Mouse (Mus musculus) neural tube, embryonic 10.5 days (tissue): ENCODE data around the gene Efhd2.

ENCODE experiments used
- DNase-seq: peaks from one replicate; pipeline ENCODE4 v3.0.0-alpha.2; 2017; ENCODE audit warnings: low spot score; ENCODE audit errors: extremely low spot score

Efhd2 gene

DNA sequence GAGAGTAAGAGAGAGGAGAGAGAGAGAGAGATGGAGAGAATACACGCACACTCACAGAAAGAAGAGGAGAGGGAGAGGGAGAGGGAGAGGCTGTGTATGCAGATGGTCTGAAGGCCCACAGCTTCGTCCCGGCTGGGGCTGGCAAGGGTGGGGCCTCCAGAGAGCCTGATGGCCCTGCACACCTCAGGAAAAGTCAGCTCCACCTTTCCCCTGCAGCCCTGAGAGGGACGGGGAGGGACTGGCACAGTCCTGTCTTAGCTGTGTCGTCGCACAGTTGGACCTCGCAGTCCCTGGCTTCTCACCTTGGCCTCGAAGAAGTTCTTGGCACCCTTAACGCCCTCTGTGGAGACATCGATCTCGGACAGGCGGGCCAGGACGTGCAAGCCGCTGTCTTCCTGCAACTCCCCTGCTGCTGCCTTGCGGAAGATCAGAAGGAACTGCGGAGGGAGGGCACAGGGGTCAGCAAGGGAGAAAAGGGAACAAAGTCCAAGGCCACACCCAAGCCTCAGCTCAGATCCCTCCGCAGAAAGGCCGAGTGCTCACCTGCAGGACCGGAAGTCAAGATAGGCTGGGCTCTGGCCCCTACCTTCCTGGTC lies 14.4 kb downstream of the Efhd2 start:
- no peak for DNase-seq

DNA sequence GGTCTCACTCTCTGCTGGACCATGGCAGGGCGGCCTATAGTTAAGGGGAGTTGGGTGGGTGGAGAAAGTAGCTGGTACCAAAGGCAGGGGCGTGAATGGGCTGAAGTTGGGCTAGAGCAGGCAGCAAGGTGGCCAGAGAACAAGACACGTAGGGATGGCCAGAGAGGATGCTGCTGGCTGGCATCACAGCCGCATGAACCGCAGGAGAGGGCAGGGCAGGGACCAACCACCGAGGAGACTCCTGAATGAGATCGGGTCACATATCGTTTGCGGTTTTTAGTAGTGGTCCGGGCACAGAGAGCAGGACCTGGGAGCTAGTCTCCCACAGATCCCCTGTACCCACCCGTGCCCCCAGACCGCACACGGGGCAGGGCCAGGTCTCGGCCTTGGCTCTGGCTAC lies 15.4 kb downstream of the Efhd2 start:
- no peak for DNase-seq

DNA sequence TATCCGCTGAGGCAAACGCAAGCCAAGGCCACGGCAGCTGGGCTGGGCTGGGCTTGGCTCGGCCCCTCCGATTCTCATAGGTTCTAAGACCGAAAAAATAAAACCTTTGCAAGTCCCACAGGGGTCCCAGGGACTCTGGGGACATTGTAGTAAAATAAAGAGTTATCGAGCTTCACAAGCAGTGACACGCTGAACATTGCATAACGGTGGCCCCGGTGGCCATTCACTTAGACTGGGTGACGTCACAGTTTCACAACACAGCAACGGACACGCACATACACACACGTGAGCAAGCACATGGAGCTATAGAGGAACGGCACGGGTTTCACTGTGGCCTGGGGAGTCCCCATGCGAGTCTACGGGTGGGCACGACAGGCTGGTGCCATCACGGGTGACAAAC lies 16.2 kb downstream of the Efhd2 start:
- no peak for DNase-seq

DNA sequence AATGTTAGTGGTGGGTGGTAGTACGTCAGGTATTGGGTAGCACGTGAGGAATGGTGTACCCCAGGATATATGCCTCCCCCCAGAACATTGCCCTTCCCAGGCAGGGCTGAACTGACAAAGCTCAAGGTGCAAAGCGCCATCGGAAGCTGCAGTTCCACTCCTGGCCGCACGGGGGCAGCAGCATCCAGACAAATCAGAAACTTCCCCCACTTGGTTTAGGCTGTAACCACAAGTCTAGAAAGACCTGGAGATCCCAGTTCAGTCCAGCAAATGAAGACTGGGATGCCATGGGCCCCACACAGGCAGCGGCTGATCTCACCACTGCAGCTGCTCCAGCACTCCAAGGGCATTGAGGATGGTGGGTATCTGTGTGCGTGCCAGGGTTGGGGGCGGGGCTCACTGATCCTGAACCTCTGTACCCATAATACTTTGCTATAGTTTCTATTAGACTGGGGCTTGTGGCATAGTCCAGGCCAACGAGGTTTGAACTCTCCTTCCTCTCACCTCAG lies 17.2 kb downstream of the Efhd2 start:
- peak; percentile 90 for DNase-seq

DNA sequence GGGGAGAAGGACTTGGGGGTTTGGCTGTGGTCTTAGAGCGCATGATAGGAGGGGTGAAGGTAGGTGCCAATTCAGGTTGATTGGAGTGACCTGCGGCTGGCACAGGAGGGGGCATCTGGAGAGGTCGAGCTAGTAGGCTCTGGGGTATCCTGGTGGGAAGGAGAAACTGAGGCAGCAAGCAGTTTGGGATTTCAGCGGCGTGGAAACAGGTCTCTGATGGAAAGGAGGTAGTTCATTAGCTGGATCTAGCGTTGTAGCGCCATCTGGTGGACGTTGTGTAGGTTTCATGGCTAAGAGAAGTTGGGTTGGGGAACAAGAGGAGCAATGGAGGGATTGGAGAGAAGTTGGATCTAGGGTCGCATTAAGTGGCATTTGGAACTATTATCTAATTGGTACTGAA lies 21.3 kb downstream of the Efhd2 start:
- peak; percentile 60 for DNase-seq

DNA sequence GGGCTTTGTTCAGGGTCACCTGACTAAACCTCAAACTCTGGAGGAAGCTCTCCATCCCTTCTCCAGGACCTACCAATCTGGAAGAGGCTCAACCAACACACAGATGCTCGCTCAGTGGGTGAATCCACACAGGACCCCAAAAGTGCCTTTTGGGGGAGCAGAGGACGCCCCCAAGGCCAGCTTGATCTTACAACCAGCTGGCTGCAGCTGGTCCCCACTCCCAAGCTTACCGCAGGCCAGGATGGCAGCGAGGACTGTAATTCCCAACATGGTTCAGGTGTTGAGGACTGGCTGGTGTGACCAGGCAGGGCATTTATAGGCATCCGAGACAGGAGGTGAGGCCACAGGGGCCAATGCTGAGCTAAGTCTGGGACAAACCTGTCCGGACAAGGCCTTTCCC lies 28.7 kb downstream of the Efhd2 start, which contains the start of gene Ctrc:
TSS of gene Ctrc (minus strand) at position 361 of the 400 bp plus-strand sequence.
- DNase-seq, result no peak

DNA sequence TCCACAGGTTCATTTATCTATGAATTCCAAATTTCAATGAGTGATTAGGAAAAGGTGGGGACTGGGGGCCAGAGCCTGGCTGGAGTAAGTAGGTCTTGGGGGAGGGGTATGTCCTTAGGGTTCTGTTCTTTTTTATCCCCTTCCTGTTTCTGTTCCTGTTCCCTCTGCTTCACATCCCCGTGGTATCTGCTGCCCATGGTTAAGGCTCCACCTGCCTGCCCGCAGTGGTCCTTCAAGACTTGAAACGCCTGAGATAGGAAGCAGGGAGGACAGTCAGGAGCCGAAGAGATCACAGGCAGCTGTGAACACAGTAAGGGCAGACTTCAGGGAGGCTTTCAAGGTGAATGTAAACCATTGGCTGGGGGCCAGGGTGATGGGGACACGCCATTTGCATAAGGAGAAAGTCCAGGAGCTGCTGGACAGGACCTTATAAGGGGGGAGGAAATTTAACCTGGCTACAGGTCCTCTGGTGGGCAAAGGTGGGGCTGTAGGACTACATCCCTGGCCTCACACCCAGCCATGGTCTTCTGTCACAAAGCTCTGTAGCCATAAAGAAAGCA lies 40.1 kb downstream of the Efhd2 start:
- DNase-seq, result no peak

DNA sequence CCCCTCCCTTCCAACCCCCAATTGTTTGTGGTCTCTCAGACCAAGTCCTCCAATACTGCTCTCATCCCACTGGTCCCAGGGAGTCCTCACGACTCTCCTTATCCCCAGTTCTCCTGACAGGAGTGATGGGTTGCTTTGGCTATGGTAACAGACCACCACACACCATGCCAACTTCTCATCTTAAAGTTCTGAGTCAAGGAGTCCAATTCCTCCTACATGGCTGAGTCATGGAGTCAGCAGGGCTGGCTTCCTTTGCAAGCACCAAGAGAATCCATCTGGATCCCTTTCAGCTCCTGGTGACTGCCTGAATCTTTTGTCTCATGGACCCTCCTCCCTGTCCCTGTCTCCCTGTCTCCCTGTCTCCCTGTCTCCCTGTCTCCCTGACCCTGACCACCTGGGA lies 40.8 kb downstream of the Efhd2 start:
- DNase-seq, result no peak

DNA sequence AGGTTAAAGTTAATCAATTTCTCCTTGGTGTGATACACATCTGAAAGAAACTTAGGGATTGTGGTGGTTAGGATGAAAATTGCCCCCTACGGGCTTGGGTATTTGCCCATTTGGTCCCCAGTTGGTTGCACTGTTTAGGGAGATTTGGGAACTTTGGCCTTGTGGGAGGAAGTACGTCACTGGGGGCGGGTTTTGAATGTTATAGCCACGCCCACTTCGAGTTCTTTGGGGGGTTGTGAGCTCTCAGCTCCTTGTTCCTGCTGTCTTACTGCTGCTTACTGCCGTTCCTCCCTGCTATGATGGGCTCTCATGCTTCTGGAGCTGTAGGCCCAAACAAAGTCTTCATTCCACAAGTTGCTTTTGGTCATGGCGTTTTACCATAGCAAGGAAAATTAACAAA lies 43.4 kb downstream of the Efhd2 start:
- no peak for DNase-seq

DNA sequence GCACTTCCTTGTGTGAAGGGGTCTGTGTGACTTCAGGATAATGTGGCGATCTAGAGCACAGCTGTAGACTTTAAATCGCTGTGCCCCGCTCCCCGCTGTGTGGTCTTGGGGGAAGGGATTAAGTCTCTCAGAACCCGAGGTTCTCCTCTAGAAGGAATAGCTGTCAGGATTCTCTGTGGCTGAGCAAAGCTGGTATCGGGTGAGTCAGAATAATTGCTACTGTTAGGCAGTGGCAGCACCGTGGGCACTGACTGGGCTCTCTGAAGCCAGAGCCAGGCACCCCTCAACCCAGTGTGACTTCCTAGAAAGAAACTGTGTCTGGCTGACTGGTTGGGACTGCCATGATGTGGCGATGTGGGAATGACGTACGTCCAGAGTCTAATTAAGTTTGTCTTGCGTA lies 44.3 kb downstream of the Efhd2 start:
- no peak for DNase-seq

DNA sequence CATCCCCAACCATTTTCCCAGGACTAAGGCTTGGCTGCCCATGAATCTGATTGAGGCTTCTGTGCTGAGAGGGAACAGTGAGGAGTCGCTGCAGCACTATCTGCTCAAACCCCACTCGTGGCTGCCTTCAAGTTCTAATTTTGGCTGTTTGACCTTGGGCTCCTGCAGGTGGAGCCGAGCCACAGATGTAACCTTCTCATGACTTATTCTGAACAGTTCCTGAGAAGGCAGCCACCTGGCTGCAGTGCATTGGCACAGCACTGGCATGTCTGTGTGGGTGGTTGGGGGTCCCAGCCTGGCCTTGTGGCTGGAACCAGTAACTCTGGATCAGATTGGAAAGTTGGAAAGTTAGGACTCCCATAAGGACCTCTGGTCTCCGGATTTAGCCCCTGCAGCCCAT lies 46.5 kb downstream of the Efhd2 start:
- no peak for DNase-seq

DNA sequence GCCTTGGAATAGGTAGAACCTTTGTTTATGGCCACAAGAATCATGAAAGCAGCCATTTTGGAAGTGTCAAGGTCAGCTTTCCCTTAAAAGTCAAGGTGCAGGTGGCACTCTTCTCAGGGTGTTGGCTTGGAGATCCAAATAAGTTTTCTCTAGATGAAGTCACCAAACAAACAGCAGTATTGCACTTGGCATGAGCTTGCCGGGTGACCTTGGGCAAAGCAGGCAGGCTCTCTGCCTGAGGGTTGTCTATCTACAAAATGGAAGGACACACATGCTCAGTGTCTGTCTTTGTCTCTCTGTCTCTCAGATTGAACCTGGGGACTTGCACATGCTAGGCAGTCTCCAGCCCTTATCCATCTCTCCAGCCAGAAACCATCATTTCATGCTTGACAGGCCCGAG lies 47.3 kb downstream of the Efhd2 start:
- no peak for DNase-seq

DNA sequence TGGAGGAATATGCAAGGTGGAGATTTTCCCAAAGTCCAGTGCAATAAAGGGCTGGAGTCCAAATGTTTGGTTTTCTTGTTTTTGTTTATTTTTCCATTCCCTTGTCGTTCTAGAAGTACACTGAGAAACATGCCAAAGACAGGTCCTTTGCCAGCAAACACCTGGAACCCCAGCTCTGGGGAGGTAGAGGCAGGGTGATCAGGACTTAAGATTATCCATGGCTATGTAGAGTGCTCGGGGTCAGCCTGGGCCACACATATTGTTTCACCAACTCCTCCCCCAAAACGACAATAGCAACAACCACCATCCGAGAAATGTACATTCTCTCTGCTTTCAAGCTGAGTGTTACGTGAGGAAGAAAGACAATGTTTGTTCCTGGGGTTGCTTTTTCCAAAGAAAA lies 48.7 kb downstream of the Efhd2 start, which contains the start of gene Cela2a:
TSS of gene Cela2a (minus strand) at position 101 of the 400 bp plus-strand sequence.
- no peak for DNase-seq

DNA sequence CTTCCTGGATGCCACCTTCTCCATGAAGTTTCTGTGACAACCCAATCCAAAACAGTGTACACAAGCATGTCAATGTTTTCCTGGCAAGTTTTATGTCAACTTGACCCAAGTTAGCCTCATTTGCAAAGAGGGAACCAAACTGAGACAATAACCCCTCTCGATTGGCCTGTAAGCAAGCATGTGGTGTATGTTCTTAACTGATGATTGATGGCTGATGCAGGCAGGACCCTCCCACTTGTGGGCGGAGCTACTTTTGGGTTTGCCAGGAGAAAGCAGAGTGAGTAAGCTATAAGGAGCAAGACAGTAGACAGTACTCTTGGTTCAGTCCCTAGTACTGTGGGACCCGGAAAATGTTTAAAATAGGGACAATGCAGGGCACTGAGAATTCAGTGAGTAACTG lies 51.7 kb downstream of the Efhd2 start:
- DNase-seq, result no peak

DNA sequence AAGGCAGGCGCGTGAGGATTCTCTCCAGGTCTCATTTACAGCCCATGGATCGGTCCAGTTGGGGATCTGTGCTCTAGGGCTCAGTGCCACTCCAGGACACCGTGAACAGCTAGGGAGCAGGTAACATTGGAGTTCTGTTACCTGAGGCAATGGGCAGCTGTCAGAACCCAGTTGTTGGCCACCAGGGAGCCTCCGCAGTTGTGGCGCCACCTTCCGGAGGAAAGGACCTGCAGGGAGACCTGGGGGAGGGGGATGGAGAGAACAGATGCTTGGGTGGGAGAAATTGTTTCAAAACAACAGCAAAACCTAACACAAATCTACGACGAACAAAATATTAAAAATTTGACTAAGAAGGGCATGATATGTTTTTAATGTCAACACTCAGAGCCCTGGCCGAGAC lies 52.6 kb downstream of the Efhd2 start:
- DNase-seq, result no peak

DNA sequence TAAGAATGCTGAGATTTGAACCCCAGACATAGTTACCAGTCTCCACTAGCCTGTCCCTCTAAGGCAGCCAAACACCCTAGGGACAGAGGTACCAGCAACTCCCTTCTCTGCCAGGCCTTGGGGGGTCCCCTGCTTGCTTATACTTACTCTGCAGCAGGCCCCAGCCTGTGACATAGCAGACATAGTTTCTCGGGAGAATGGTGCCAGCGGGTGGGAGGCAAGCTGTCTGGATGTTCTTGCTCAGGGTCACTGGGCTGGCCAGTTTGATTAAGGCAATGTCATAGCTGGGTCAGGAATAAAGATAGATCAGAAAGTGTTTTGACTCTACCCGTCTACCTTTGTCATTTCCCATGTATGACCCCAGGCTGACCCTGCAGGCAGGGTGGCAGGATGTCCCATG lies 53.5 kb downstream of the Efhd2 start:
- DNase-seq, result no peak

DNA sequence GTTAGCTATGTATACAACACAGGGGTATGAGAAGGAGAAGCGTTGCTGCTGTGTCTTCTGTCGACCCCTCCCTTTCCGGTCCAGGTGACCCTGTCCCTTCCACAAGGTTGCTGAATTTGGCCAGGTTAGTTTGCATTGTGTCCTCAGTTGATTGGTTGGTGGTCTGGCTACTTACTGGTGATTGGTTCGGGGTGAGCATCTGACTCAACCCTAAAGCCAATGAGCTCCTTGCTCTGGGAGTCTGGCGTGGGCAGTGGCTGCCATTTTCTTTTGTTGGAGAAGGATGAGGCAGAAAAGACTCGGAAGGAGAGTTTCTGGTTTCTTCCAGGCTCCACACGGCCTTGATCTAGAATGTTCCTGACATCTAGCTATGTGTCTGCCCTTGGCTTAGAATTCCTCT lies 55.4 kb downstream of the Efhd2 start:
- DNase-seq, result no peak

DNA sequence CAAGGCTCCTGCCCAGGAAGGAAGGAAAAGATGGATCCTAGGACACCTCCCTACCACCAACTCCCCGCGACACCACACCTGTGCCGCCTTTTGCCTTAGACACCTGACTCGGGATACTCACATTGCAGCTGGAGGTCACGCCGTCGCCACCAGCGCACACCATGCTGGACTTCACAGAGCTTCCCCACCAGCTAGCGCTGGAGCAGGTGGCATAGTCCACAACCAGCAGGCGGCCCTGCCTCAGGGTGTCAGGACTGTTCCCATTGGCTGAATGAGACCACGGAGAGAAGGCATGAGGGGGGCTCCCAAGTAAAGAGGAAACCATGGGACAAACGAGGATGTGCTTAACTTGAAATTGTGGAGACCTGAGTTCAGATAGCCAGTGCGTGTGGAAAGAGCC lies 55.9 kb downstream of the Efhd2 start:
- DNase-seq, result no peak

DNA sequence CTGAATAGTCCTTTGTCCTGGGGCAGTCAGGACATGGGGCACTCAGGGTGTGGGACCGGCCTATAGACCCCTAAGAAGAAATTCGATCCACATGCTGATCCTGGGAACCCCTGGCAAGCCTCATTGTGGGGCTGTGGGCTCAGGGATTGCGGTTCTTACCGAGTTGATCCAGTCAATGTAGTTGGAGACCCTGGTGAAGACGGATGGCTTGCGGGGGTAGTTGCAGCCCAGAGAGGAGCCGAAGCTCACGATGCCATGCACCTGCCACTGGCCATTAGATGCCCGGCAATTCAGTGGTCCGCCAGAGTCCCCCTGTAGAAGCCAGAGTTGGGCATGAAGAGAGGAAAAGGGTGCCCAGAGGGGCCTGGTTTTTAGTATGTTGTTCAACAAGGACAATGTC lies 57.0 kb downstream of the Efhd2 start:
- no peak for DNase-seq

DNA sequence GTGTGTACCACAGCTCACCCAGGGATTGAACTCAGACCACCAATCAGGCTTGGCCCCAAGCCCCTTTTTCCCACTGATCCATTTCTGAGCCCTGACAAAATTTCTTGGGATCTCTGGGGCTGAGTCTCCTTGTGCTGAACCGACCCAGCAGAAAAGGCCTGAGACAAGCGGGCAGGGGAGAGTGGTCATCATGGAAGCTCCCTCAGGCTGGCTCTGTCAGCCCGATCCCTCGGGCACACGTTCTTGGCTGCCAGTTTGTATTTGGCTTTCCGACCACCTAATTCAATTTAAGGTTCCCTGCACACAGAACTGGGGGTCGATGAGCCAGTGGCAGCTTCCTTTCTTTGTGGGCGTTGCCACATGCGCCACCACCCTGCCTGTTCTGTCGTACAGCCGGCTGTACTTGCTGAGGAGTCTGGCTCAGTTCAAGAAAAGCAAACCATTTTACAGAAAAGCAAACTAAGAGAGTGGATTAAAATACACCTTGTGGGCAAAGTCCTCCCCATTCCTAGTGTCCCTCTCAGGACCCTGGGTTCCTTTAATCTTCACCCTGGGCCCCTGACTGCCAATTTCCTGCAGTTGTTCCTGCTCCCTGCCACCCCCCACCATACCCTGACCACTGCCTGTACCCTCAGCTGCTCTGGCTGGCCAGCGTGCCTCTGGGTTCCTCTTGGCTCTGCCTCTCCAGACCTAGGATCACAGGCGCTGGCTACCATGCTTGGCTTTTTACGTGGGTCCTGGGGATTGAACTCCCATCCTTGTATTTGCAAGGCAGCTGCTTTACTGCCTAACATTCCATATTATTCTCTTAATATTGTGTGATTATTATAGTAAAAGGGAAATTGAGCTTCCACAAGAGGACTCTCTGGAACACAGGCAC lies 57.7 kb downstream of the Efhd2 start:
- no peak for DNase-seq

DNA sequence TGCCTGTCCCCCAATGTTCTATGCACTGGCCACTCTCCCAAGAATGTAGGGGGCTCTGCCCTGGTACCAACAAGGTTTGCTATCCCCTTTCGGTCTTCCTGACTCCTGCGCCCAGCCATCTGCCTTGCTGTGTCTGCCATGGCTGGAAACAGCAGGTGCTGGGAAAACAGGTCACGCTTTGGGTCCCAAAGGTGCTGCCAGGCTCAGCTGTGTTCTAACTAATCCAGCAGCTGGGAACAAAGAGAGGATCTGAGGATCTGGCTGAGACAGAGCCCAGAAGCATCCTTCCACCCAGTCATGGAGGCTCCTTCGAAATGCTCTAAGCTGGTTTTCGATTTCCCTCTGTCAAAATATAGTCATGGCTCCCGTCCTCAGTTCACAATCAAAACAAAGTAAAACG lies 58.5 kb downstream of the Efhd2 start:
- DNase-seq, result no peak

DNA sequence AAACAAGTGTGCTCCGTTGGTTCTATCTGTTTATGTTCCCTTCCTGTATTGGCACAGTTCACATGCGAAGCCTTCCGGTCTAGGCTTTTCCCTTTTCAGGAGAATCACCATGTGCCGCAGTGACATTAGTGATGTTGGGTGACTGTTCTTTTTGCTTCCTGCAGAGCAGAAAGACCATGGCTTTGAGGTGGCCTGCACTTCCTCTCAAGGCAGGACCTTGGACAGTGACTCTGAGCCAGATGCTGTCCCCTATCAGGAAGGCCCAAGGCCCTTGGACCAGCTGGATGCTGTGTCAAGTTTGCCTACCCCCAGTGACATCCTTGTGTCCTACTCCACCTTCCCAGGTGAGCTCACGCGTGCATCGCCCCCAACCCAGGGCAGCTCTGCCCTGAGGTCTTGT lies 63.3 kb downstream of the Efhd2 start:
- no peak for DNase-seq
